Mouse (Mus musculus): ENCODE data around the gene Gstm1. TPM values are rescaled to one million over a fixed set of nuclear protein-coding genes. Genes with fewer than 3 reads are reported as not detected.
A peak's percentile ranks its signal among the peaks of the same experiment; 100 is the strongest.
"Not testable (repeated sequence)": the region's sequence is repeated elsewhere in the genome, so short reads cannot be mapped to it uniquely, and the experiment has no call there.

Gene Gstm1
- polyA plus RNA-seq, 1 experiment from 2014 or later = 83.0 TPM

DNA sequence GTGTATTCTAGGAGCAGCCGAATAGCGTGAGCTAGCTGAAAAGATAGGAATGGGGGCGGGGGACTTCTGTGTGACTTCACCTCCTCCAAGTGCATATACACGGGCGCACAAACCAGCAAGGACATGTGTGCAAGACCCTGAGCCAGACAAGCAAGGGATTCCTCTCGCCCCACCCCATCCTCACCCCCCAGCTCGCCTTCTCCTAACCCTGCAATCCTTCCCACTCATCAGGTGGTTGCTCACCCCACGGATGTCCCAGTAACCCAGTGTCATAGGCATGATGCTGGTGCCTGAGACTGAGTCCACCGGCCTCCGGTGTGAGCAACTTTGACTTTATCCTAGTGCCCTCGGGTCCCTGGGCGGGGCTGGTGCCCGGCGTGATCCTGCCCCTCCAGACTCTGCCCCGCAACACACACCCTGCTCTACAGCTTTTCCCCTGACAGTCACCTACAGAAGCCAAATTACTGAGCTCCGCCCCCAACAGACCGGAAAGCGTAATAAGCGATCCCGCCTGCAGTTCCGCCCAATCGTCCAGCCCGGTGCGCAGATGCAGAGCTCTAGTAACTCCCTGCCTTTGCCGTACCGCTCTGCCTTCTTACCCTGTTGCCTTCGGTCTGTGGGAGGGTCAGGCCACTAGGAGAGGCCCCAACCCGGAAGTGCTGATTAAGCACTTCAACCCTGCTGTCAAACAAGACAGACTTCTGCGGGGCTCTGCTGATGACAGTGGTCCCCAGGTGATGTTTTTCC, 26.8 kb upstream of the Gstm1 start, which contains the start of gene Gstm4:
Gene Gstm4 (minus strand): TSS at position 501 of the 747 bp plus-strand sequence.
- 3% methylated on average over 29 of the region's 29 CpGs for WGBS

DNA sequence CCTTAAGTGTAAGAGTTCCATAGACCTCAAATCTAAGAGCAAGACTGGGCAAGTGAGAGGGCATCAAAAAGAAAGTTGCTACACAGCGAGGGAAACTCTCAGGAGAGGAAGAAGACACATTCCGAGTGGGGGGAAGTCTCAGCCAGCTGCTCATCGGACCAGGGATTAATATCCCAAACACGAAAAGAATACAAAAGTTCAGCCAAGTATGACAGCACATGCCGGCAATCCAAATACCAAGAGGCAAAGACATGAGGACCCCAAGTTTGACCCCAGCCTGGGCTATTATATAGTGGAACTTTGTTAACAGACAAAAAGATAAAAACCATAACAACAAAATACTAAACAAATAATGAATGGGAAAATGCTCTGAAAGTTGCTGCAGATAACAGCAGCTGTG, 15.4 kb upstream of the Gstm1 start:
- 57% methylated on average over 5 of the region's 5 CpGs for WGBS
- H3K4me2 ChIP-seq (ENCODE audit: low read depth, low read length) = no peak overlapping the region
- H3K36me3 ChIP-seq (ENCODE audit: control insufficient read depth, insufficient read depth, low read length) = no peaks in the 10 kb centered on the region
- no peak for ATAC-seq (ENCODE audit: low read depth)
- H3K4me3 ChIP-seq (ENCODE audit: low read length) = no peak overlapping the region
- no peaks in the 10 kb centered on the region for H3K27me3 ChIP-seq (ENCODE audit: control insufficient read depth, insufficient read depth, low read depth, low read length)
- no peak overlapping the region for H3K27ac ChIP-seq (ENCODE audit: low read length)
- H3K9me3 ChIP-seq (ENCODE audit: control insufficient read depth, low read length) = no peaks in the 10 kb centered on the region
- no peaks in the 10 kb centered on the region; the same call in none of the 2 replicates for H3K4me1 ChIP-seq (replicated peaks; ENCODE audit: control insufficient read depth, insufficient read depth, low read length)
- no peak overlapping the region for H3K9ac ChIP-seq (ENCODE audit: low read length)

More for the DNA sequence above, 26.8 kb upstream of the Gstm1 start, which contains the start of gene Gstm4:
- no peaks in the 10 kb centered on the region for H3K27me3 ChIP-seq (ENCODE audit: control insufficient read depth, insufficient read depth, low read depth, low read length)
- H3K4me3 ChIP-seq (ENCODE audit: low read length) = peak within 1 kb of the TSS; percentile 61
- H3K9me3 ChIP-seq (ENCODE audit: control insufficient read depth, low read length) = no peaks in the 10 kb centered on the region
- peak within 1 kb of the TSS; percentile 90 for H3K4me2 ChIP-seq (ENCODE audit: low read depth, low read length)
- peak within 1 kb of the TSS; percentile 68 for H3K27ac ChIP-seq (ENCODE audit: low read length)
- H3K9ac ChIP-seq (ENCODE audit: low read length) = peak within 1 kb of the TSS; percentile 75
- H3K4me1 ChIP-seq (replicated peaks; ENCODE audit: control insufficient read depth, insufficient read depth, low read length) = peaks cover 3% of the 10 kb centered on the region; the same call in 1 of the 2 replicates
- H3K36me3 ChIP-seq (ENCODE audit: control insufficient read depth, insufficient read depth, low read length) = no peaks in the 10 kb centered on the region
- ATAC-seq (ENCODE audit: low read depth) = peak; percentile 97

DNA sequence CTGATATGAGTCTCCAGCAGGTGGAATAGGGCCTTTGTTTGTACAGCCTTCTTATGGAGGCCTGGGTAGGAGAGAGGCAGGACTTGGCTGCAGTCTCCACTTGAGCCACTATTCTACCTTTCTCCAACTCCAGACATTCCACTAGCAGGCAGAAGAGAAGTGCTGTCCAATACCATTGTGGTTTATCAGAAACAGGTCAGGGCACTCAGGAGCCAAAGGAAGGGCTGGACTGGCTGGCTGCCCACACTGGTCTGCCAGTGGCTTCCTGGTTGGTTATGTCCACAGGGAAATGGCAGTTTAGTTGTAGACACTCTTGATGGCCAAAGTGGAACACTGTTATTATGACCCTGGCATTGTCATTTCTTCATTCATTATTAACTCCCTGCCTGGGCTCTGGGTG, 14.3 kb upstream of the Gstm1 start:
- H3K36me3 ChIP-seq (ENCODE audit: control insufficient read depth, insufficient read depth, low read length) = no peaks in the 10 kb centered on the region
- no peak overlapping the region for H3K4me3 ChIP-seq (ENCODE audit: low read length)
- H3K4me2 ChIP-seq (ENCODE audit: low read depth, low read length) = no peak overlapping the region
- no peaks in the 10 kb centered on the region; the same call in 1 of the 2 replicates for H3K4me1 ChIP-seq (replicated peaks; ENCODE audit: control insufficient read depth, insufficient read depth, low read length)
- ATAC-seq (ENCODE audit: low read depth) = peak; percentile 34; the same call in 1 of the 2 replicates
- H3K9ac ChIP-seq (ENCODE audit: low read length) = no peak overlapping the region
- H3K9me3 ChIP-seq (ENCODE audit: control insufficient read depth, low read length) = no peaks in the 10 kb centered on the region
- no peak overlapping the region for H3K27ac ChIP-seq (ENCODE audit: low read length)
- H3K27me3 ChIP-seq (ENCODE audit: control insufficient read depth, insufficient read depth, low read depth, low read length) = no peaks in the 10 kb centered on the region

DNA sequence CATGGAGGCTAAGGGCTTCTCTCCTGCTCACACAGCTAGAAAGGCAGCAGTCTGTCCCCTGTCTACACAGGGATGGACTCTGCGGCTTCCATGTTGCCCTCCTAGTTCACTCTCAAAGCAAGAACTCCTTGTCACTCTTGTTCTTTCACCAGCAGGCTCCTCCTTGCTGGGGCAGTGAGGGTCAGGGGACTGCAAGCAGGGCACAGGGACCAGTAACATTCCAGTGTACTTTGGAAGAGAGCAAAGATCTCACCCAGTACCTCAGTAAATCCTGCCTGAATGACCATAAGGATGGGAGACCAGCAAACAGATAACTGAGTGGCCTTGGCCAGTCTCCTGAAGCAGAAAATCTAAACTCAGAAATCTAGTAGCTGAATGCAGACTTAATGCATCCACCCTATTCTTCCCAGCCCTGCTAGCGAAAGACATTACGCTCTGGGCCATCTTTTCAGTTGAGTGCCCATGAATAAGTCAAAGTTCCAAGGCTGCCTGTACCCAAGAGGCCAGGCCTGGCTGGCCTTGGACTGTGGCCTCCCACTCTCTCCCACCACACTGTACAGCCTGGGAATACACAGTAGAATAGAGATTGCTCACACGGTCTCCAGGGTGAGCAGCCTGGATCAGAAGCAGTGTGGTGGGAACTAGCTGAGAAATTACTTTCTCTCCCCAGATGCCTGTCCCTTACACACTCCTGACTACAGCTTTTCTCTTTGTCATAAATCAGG, 11.0 kb upstream of the Gstm1 start:
- no peak overlapping the region for H3K4me2 ChIP-seq (ENCODE audit: low read depth, low read length)
- H3K27me3 ChIP-seq (ENCODE audit: control insufficient read depth, insufficient read depth, low read depth, low read length) = no peaks in the 10 kb centered on the region
- H3K9ac ChIP-seq (ENCODE audit: low read length) = no peak overlapping the region
- WGBS = 82% methylated on average over 4 of the region's 4 CpGs
- no peak for ATAC-seq (ENCODE audit: low read depth)
- no peak overlapping the region for H3K27ac ChIP-seq (ENCODE audit: low read length)
- H3K36me3 ChIP-seq (ENCODE audit: control insufficient read depth, insufficient read depth, low read length) = no peaks in the 10 kb centered on the region
- H3K4me1 ChIP-seq (replicated peaks; ENCODE audit: control insufficient read depth, insufficient read depth, low read length) = no peaks in the 10 kb centered on the region; the same call in 1 of the 2 replicates
- H3K9me3 ChIP-seq (ENCODE audit: control insufficient read depth, low read length) = no peaks in the 10 kb centered on the region
- H3K4me3 ChIP-seq (ENCODE audit: low read length) = no peak overlapping the region

DNA sequence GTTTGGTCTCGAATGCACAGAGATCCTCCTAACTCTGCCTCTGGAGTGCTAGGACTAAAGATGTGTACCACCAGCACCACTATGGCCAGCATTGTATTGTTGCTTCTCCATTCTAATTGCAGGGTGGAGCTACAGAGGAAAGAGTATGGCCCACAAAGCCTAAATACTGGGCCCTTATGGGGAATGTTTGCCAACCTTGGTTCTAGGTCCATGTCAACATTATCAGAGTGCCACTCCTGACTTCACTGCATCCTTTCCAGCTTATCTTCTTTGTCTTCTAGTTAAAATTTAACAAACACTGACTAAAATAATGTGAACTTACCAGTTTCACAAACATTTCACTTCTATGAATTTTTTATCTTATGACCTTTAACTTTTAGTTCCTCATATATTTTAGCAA, 8.8 kb upstream of the Gstm1 start:
- Histone ChIP-seq H3K9ac (ENCODE audit: low read length) (no peak overlapping the region), H3K4me1 (replicated peaks; ENCODE audit: control insufficient read depth, insufficient read depth, low read length) (no peaks in the 10 kb centered on the region), H3K9me3 (ENCODE audit: control insufficient read depth, low read length) (no peaks in the 10 kb centered on the region), H3K4me3 (ENCODE audit: low read length) (no peak overlapping the region), H3K27ac (ENCODE audit: low read length) (no peak overlapping the region), H3K27me3 (ENCODE audit: control insufficient read depth, insufficient read depth, low read depth, low read length) (no peaks in the 10 kb centered on the region), H3K36me3 (ENCODE audit: control insufficient read depth, insufficient read depth, low read length) (no peaks in the 10 kb centered on the region), H3K4me2 (ENCODE audit: low read depth, low read length) (no peak overlapping the region)
- ATAC-seq (ENCODE audit: low read depth) = no peak
- 64% methylated on average over 1 of the region's 1 CpGs for WGBS

DNA sequence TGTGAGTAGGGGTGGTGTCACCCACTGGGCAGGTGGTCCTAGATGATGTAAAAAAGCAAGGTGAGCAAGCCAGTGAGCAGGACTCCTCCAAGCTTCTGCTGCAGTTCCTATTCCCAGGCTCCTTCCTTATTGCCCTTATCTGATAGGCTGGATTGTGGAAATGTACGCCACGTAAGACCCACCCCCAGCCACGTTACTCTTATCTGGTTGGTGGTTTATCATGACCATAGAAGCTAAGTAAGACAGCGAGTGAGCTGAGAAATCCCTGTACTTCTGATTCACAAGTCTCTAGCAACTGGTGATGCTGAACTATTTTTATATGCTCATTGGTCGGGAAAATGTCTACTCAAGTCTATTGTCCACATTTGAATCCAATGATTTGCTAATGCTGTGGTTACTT, 8.3 kb upstream of the Gstm1 start:
- no peaks in the 10 kb centered on the region for H3K4me1 ChIP-seq (replicated peaks; ENCODE audit: control insufficient read depth, insufficient read depth, low read length)
- H3K9me3 ChIP-seq (ENCODE audit: control insufficient read depth, low read length) = no peaks in the 10 kb centered on the region
- no peak overlapping the region for H3K9ac ChIP-seq (ENCODE audit: low read length)
- ATAC-seq (ENCODE audit: low read depth) = no peak
- no peak overlapping the region for H3K27ac ChIP-seq (ENCODE audit: low read length)
- 64% methylated on average over 5 of the region's 5 CpGs for whole genome bisulfite sequencing
- no peak overlapping the region for H3K4me2 ChIP-seq (ENCODE audit: low read depth, low read length)
- no peak overlapping the region for H3K4me3 ChIP-seq (ENCODE audit: low read length)
- no peaks in the 10 kb centered on the region for H3K36me3 ChIP-seq (ENCODE audit: control insufficient read depth, insufficient read depth, low read length)
- no peaks in the 10 kb centered on the region for H3K27me3 ChIP-seq (ENCODE audit: control insufficient read depth, insufficient read depth, low read depth, low read length)

DNA sequence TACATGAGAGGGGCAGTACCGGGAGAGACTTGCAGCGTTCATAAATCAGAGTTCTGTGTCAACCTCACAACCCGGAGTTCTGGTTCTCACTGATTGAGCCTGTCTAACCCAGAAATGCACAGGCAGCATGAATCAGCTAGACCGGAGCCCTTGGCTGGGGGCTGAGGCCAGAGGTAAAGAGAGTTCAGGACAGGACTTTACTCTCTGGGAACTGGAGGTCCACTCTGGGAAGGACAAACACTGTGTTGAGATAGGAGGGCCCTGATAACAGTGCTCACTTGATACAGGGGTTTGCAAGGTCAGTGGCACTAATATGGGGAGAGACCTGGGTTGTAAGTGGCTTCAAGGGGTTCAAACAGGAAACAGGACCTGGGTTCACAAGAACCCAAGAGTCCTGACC, 7.5 kb upstream of the Gstm1 start:
- Histone ChIP-seq H3K27me3 (ENCODE audit: control insufficient read depth, insufficient read depth, low read depth, low read length) (no peaks in the 10 kb centered on the region), H3K27ac (ENCODE audit: low read length) (no peak overlapping the region)

DNA sequence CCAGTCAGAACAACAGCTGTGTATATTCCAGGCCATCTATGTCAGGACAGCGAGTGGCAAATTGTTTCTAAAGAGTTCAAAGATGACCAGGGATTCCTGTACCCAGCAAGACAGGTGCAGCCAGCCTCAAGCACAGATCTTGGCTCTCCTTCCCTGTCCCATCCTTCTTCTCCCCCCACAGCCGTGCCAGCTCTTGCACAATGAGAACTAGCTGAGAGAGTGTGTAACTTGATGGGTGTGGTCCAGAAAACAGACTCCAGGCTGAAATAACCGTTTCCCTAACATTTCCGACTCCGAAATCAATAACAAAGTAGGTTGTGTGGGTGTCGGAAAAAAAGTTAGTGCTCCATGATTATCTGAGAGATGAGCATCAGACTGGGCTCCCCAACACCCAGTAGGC, 4.9 kb upstream of the Gstm1 start:
- no peaks in the 10 kb centered on the region for H3K27me3 ChIP-seq (ENCODE audit: control insufficient read depth, insufficient read depth, low read depth, low read length)
- H3K27ac ChIP-seq (ENCODE audit: low read length) = no peak overlapping the region
- H3K9me3 ChIP-seq (ENCODE audit: control insufficient read depth, low read length) = no peaks in the 10 kb centered on the region
- no peak for ATAC-seq (ENCODE audit: low read depth)
- no peak overlapping the region for H3K4me3 ChIP-seq (ENCODE audit: low read length)
- no peak overlapping the region for H3K9ac ChIP-seq (ENCODE audit: low read length)
- no peaks in the 10 kb centered on the region for H3K36me3 ChIP-seq (ENCODE audit: control insufficient read depth, insufficient read depth, low read length)
- H3K4me2 ChIP-seq (ENCODE audit: low read depth, low read length) = no peak overlapping the region
- peaks cover 4% of the 10 kb centered on the region; the same call in 1 of the 2 replicates for H3K4me1 ChIP-seq (replicated peaks; ENCODE audit: control insufficient read depth, insufficient read depth, low read length)
- 59% methylated on average over 6 of the region's 6 CpGs for WGBS

More for the DNA sequence above, 7.5 kb upstream of the Gstm1 start:
- H3K4me1 ChIP-seq (replicated peaks; ENCODE audit: control insufficient read depth, insufficient read depth, low read length) = no peaks in the 10 kb centered on the region
- no peak overlapping the region for H3K4me2 ChIP-seq (ENCODE audit: low read depth, low read length)
- WGBS = 49% methylated on average over 4 of the region's 4 CpGs
- H3K9me3 ChIP-seq (ENCODE audit: control insufficient read depth, low read length) = no peaks in the 10 kb centered on the region
- H3K36me3 ChIP-seq (ENCODE audit: control insufficient read depth, insufficient read depth, low read length) = no peaks in the 10 kb centered on the region
- no peak for ATAC-seq (ENCODE audit: low read depth)
- no peak overlapping the region for H3K4me3 ChIP-seq (ENCODE audit: low read length)
- H3K9ac ChIP-seq (ENCODE audit: low read length) = no peak overlapping the region

DNA sequence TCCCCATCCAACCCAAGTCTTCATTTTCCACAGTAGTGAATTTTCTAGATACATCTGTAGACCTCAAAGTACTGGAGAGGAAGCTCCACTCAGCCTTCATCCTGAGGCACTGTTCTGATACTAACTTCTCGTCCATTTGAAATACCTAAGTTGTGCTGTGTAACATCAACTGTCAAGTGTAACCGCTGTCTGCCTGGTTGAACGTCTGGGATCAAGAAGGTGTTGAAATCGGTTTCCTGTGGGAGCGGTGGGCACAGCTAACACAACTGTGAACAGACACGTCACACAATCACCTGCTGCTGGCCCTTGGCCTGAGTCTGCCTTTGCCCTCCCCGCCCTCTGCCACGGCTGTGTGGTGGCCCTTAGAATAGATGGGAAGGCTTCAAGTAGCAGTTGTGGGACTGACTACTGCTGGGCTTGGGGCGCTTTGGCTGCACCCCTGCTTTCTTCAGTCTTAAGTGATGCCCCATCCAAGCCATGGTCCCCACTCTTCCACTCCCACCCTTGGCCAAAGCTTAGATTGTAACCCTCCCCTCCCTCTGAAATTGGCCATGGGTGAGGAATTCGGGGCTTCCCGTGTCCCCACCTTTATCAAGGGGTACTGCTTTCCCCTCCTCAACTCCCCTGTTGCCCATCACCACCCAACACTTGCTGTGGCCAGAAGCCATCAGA, 2.7 kb upstream of the Gstm1 start:
- H3K36me3 ChIP-seq (ENCODE audit: control insufficient read depth, insufficient read depth, low read length); H3K4me1 ChIP-seq (replicated peaks; ENCODE audit: control insufficient read depth, insufficient read depth, low read length); H3K4me2 ChIP-seq (ENCODE audit: low read depth, low read length); H3K9ac ChIP-seq (ENCODE audit: low read length); ATAC-seq (ENCODE audit: low read depth); H3K27ac ChIP-seq (ENCODE audit: low read length); H3K4me3 ChIP-seq (ENCODE audit: low read length); H3K27me3 ChIP-seq (ENCODE audit: control insufficient read depth, insufficient read depth, low read depth, low read length); H3K9me3 ChIP-seq (ENCODE audit: control insufficient read depth, low read length): not testable (repeated sequence)
- 75% methylated on average over 11 of the region's 11 CpGs for WGBS

Data from lung, embryonic 16.5 days (tissue).